Mouse (Mus musculus) adrenal gland, postnatal 36 days (tissue): ENCODE results near the gene 2310003L06Rik. TPM values are rescaled to one million over a fixed set of nuclear protein-coding genes. Genes with fewer than 3 reads are reported as not detected.

Experiments
- DNase-seq, 2 experiments: peaks; one replicate each; pipeline ENCODE4 v3.0.0; 2021; ENCODE audit warnings: mixed read lengths in 1 of 2
- long read RNA-seq, 2 experiments: library from polyadenylated mRNA; stranded (forward); transcript quantifications; one replicate each; pipeline ENCODE4 v2.0.0; 2021; ENCODE audit warnings: borderline sequencing depth in 2 of 2
- total RNA-seq, 2 experiments: library from RNA; stranded (reverse); gene quantifications; 2 replicates each; pipeline ENCODE4 v1.2.3; 2021

2310003L06Rik gene
- total RNA-seq, result not detected
- long read RNA-seq, experiment 1, result 0 reads
- long read RNA-seq, experiment 2, result 0 reads

- DNase-seq, result no peak
Observed at GRCm38 (mm10) chr5:87969201-87969600, at the start of gene 2310003L06Rik, which contains the start of gene Gm28434. 2310003L06Rik (plus strand) TSS chr5:87969459. Gm28434 (plus strand) TSS chr5:87969517.

- no peak for DNase-seq
Observed at GRCm38 (mm10) chr5:87925372-87925771, 43.9 kb upstream of the 2310003L06Rik start, which contains the start of gene Csn3. Csn3 (plus strand) TSS chr5:87925579.

GRCm38 (mm10) chr5:87931603-87932002 is 37.7 kb upstream of the 2310003L06Rik start:
- DNase-seq, result no peak

GRCm38 (mm10) chr5:87940752-87941151 is 28.5 kb upstream of the 2310003L06Rik start:
- no peak for DNase-seq

GRCm38 (mm10) chr5:87942515-87942914 is 26.7 kb upstream of the 2310003L06Rik start:
- DNase-seq, result no peak

GRCm38 (mm10) chr5:87951836-87952235 is 17.4 kb upstream of the 2310003L06Rik start:
- DNase-seq, result no peak

GRCm38 (mm10) chr5:87979139-87979538 is 9.9 kb downstream of the 2310003L06Rik start, which contains the start of gene Cabs1:
Cabs1 (plus strand) TSS chr5:87979439.
- DNase-seq, result no peak

GRCm38 (mm10) chr5:87982468-87983214 is 13.4 kb downstream of the 2310003L06Rik start:
- DNase-seq, result no peak

- DNase-seq, result no peak
Observed at GRCm38 (mm10) chr5:88002249-88002648, 33.0 kb downstream of the 2310003L06Rik start, which contains the start of gene Smr3a. Smr3a (plus strand) TSS chr5:88002549.

GRCm38 (mm10) chr5:88005241-88005640 is 36.0 kb downstream of the 2310003L06Rik start:
- no peak for DNase-seq

Other genes starting within 250 kb of the 2310003L06Rik start
- gene Csn1s2a, start 194.9 kb upstream of the 2310003L06Rik start, total RNA-seq, result not detected
- gene Csn1s2b, start 161.4 kb upstream of the 2310003L06Rik start, total RNA-seq, result not detected
- gene Prr27, start 143.8 kb upstream of the 2310003L06Rik start, total RNA-seq, result not detected
- gene Odam, start 84.4 kb upstream of the 2310003L06Rik start, total RNA-seq, result not detected
- gene Csn3, start 43.9 kb upstream of the 2310003L06Rik start, total RNA-seq, result not detected
- gene Gm28434, start 58 bp downstream of the 2310003L06Rik start, total RNA-seq, result not detected
- gene Cabs1, start 10.0 kb downstream of the 2310003L06Rik start, total RNA-seq, result not detected
- gene Smr3a, start 33.1 kb downstream of the 2310003L06Rik start, total RNA-seq, result not detected
- not detected for gene Smr2, start 117.1 kb downstream of the 2310003L06Rik start, total RNA-seq
- gene Gm11116, start 142.1 kb downstream of the 2310003L06Rik start, total RNA-seq, result not detected
- not detected for gene Gm11115, start 184.6 kb downstream of the 2310003L06Rik start, total RNA-seq